Mouse (Mus musculus) spleen, postnatal 14 days (tissue): ENCODE measurements around the gene Mad1l1.

ENCODE experiments used
- DNase-seq, 2 experiments: peaks; one replicate each; pipeline ENCODE4 v3.0.0; 2021 to 2022; ENCODE audit warnings: low spot score in 2 of 2

The Mad1l1 gene

DNA sequence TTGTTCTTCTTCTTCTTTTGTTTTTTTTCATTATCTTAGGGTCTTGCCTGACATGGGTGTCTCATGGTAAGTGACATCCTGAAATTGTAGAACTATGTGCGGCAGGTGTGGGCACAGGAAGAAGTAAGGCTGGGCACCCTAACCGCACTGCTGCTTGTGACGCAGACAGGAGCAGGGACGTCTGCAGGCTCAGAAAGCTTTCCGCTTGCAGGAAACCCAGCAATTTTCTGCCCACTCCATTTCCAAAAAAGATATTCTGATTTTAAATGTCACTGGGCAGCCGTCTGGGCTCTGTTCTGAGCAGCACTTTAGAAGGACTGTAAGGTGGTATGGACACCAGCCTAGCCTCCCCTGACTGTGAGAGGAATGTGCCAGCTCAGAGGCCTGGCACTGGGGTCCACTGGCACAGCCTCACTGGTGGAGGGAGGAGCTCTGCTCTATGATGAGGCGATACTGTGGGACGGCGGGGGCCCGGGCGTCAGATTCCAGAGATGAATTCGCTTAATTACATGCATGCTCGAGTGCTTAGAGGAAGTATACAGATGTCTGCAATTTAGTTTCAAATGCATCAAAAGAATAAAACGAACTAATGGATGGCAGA is 219.8 kb downstream of the Mad1l1 start:
- no peak for DNase-seq

DNA sequence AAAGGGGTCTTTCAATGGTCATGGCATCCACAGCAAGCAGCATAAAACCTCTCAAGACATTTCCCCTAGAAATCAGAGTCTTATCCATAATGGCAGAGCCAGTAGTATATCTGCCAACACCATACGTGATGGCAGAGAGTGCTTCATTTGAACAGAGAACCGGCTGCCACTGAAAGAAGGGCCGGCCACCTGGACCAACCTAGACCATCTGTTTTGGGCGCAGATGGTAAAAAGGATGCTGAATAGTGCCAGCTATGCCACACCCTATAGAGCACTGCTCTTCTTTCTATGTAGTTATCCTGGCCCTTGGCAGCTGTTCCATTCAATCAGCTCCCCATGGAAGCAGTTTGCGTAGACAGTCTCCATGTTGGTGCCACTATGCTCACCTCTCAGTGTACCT is 222.6 kb downstream of the Mad1l1 start:
- DNase-seq, result no peak

DNA sequence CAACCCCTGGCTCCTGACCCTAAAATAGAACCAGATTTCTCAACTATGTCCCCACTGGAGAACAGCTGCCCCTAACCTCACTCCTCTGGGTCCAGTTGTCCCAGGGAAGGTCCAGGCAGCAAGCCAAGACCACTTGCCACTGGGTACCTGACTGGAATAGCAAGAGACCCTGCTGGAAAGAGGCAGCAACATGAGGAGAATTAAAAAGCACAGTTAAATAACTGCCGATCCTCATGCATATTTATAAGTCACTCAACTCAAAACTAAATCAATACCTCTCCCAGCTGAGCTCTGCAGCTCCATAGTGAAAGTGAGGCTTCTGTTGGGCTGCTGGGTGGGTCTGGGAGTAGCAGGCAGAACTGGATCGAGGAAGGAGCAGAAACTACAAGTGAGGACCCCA is 226.1 kb downstream of the Mad1l1 start:
- DNase-seq, result no peak

DNA sequence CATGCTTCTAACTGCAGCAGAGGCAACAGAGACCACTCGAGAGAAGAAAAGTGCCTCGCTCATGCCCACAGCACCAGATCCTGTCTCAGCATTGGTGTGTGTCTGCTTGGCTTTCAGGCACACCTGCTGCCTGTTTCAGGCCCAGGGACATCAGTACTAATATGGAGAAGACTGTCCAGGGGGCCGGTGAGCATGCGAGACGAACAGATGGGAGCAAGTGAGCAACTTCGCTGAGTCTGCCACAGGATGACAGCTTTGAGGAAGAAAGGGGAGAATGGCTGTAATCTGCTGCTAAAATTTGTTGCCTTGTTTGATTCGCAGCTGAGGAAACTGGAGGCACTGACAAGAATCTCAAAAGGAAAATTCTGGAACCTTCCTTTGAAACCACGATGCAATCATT is 227.9 kb downstream of the Mad1l1 start:
- no peak for DNase-seq

DNA sequence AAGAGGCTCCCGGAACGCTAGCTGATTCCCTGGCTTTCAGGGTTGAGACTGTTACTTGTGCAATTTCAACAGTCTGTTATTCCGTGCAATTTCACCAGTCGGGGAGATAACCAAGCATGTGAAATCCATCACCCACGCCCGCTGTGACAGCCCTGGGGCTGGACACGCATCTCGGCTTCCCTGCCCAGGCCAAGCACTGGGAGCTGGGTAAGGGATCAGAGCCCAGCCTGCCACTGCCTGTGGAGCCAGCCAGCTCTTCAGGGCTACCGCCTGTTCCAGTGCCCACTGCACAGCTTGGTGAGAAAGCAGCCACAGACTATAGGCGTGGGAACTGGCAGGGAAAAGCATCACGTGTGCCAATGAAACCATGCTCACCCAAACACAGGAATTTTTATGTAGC is 229.8 kb downstream of the Mad1l1 start:
- no peak for DNase-seq

DNA sequence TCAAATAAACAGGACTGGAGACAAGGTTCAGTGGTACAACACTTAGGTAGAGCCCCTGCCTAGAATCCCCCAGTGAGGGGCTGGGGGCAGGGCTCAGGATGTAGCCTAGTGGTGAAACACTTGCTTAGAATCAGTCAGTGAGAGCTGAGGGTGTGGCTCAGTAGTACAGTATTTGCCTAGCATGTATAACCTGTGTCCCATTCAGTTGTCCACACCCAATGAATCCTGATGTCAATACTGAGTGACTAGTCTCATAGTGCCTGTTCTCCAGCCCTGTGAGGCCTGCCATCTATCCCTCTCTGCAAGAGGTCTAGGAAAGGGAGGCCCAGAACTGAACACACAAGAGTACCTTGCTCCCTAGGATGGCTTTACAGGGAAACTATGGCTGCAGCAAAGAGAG is 232.1 kb downstream of the Mad1l1 start:
- DNase-seq, result no peak

DNA sequence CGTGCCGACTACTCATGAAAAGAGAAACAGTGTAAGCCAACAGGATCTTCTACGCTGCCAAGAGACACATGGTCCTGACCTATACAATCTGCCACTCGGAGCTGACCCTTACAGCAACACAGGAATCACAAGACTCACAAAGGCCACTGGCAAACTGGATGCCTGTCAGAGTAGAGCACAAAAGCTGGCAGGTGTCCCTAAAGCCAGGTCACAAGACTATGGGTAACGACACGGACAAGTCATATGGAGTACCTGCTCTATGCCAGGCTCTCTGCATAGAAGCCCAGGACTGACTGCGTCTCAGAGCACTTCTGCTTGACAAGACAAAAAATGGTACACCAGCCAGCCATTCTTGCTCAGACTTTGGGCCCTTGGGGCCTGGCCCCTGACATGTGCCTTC is 234.1 kb downstream of the Mad1l1 start:
- no peak for DNase-seq

DNA sequence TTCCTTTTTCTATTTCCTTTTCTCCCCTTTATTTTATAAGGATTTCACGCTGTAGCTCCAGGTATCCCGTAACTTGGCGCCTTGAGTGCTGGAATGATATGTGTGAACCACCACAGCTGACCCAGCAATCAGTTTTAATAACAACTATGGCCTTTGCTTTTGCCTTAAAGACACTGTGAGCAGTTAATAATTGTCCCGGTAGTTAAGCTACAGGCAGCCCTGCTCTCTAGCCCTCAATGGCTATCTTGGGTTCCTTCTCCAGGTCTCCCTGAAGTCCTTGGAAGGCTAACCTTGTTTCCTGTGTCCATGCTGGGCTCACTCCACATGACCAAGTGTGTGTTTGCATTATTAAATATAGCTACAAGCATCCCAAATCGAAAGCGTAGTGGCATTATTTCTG is 237.0 kb downstream of the Mad1l1 start:
- DNase-seq, result no peak

DNA sequence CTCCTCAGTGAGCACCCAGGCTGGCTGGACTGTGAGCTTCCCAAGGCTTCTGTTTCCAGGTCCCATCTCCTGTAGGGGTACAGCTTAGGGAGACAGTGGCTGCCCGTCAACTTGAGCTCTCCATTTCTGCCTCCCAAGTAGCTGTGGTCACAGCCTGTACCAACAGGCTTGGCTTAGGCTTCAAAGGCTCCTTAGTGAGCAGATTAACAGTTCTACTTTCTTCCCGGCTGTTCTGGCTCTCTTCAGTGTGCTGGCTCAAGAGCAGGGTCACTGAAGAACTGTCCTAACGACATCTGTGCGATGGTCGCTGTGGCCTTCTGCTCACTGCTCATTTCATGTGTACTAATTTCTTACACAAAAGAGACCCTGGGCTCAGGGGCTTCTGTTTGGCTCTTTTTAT is 237.4 kb downstream of the Mad1l1 start:
- no peak for DNase-seq

DNA sequence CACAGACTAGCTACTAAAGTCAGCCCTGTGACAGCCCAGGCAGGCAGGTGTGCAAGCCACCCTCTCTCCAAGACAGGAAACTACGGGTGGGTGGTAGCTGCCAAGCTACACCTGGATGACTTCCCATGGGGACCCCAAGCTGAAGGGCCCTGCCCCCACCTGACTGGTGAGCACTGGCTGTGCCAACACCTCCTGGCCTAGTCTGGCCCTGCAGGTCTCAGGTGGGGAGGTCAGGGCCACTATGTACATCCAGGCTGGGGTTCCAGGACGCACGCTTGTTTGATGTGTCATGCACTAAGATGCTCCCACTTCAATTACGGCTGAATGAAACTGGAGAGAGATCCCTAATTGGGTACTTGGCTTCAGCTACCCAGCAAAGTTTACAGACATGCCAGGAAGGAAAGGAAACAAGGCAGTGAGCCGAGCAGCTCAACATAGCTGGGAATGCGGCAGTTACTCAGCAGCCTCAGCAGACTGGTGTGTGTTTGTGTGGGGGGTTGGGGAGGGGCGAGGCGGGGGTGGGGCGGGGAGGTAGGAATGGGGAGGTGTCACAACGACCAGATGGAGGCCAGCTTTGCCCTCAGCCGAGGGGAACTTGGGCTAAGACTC is 239.0 kb downstream of the Mad1l1 start:
- no peak for DNase-seq

DNA sequence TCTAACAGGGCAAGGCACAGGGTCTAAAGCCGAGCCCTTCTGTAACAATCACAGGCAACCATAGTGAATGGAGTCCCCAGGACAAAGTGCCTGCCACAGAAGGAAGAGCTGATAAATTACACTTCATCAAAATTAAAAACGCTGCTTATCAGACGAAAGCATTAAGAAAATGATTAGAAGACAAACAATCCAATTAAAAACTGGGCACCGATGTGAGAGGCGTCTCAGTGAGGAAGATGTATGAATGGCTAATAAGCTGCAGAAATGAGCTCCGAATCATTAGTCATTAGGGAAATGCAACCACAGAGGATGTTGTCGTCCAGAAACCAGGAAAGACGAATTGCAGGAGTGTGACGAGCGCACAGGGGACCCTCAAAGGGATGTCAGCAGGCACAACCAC is 240.3 kb downstream of the Mad1l1 start:
- no peak for DNase-seq

DNA sequence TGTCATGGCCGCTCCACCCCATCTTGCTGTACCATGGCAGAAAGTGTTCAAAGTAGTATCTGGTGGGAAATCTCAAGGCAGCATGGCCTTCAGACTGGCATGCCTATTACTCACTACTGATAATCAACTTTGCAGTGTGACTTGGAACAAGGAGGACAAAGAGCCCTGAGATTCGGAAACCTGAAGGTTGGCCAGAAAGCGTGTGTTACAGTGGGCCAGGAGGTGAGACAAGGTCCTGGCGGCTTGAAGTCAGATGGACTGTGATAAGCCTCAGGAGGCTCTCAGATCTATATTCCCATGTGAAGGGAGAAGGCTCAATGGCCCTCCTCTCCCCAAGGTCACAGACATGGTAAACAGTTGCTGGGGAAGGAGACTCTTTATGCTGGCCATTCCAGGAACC is 241.8 kb downstream of the Mad1l1 start:
- no peak for DNase-seq

DNA sequence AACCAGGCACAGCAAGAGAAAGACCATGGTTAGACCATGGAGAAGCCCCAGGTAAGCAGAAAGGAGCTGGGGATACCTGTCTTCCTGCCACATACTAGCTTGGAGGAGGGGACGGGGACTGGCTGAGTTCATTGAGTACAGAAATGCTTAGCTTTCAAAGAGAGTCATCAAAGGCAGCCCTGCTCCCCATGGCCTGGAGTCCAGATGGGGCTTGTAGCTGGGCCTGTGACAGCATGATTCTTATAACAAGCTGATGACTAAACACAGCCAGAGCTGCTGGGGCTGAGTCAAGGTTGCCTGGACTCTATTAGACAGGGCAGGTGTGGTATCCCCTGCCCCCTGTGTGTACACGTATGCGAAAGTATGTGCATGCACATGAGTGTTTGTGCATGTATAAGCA is 242.9 kb downstream of the Mad1l1 start:
- no peak for DNase-seq

DNA sequence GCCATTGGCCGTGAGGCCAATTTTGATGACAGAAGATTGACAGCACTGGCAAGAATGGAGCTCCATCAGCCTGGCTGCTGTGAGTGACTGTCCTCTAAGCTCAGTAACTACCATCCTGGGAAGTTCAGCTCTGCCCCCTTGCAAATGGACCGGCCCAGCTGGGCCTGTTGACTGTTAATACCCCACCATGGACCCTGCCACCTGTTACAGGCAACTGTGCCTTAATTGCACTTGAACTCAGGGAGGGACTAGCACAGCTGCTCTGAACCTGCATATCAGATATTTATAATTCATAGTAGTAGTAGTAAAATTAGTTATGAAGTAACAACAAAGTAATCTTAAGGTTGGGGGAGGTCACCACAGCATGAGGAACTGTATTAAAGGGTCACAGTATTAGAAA is 244.9 kb downstream of the Mad1l1 start:
- DNase-seq, result no peak

DNA sequence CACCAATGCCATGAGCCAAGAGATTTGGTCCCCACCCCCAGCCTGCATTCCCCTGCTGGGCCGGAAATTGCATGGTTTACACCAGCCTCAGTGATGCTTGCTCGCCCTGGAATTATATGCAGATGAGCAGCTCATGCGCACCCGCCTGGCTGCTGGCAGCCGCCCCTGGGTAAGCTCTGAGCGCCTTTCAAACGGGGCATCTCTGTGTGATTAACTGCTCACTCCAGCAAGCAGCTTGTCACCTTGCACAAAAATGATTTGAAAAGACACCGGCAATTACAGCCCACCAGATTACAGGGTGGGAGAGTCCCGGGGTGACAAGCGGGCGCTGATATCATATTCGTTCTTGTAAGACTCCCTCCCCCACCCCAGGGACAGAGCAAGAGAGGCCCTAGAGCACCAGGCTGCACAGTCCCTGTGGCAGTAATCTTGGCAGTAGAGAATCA is 247.7 kb downstream of the Mad1l1 start:
- DNase-seq, result no peak

DNA sequence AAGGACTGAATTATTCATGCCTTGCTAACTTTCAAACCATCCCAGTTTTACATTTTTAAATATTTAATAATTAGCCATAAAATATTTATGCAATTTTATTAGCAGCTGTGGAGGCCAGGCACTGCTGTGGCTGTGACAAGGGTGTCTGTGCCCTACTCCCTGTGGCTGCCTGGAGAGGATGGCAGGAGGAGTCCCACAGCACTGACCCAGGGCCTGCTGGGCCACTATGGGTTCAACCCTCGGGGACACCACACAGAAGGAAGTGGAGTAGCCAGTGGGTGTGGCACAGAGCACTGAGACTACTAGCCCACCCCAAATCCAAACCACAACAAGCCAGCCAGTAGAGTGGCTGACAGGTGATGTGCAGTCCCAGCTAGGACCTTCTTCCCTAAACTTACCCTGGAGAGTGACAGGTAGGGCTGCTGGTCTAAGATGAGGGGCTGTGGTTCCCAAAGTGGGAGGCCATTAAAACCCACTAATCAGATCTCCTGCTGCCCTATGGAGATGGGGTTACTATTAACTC is 248.1 kb downstream of the Mad1l1 start:
- DNase-seq, result no peak

DNA sequence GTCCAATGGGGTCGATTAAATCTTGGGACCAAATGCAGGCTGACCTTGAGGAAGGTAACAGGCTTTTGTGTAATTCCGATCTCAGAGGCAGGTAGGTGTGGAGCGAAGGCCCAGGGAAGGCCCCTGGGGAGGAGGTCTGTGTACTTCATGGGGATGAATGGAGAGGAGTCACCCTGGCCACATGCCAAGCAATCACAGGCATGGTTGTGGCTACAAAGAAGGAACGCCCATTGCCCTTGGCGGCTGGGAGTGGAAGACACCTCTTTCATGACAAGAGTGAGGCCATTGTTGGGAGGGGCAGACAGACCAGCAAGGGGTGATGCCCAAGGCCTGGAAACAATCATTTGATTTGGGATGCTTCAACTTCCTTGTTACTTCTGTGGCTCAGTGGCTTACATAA is 252.8 kb downstream of the Mad1l1 start:
- DNase-seq, result no peak

DNA sequence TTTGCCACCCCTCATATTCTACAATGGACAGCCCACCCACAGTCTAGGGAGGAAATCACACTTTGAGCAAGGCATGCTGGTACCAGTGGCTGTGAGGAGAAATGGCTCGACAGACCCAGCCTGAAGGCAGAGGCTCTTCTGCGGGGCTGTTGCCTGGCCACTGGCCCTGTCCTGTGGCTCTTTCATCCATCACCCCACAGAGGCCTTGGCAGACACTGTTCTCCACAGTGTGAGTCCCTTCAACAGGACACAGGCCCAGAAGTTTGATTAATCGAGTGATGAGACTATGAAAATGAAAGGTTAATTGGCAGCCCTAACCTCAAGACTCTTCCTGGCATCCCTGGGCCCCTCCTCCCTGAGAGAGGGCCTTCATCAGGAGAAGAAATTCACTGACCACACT is 253.3 kb downstream of the Mad1l1 start:
- DNase-seq, result no peak

DNA sequence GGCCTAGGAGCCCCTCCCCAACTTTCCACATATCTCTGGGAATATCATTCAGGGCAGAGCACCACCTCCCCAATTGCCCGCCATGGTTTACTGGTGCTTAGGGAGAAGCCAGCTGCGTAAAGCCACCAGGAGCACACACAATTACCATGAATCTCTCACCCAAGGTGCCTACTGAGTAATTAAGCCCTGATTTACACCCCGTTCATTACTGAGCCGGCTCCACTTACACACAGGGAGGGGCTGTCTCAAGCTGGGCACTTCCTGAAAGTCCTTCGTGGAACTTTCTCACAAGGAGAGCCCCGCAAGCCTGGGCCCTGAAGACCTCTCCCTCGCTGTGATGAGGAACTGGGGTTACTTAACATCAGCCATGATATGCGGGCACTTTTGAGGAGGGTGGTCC is 254.6 kb downstream of the Mad1l1 start:
- DNase-seq, result no peak

DNA sequence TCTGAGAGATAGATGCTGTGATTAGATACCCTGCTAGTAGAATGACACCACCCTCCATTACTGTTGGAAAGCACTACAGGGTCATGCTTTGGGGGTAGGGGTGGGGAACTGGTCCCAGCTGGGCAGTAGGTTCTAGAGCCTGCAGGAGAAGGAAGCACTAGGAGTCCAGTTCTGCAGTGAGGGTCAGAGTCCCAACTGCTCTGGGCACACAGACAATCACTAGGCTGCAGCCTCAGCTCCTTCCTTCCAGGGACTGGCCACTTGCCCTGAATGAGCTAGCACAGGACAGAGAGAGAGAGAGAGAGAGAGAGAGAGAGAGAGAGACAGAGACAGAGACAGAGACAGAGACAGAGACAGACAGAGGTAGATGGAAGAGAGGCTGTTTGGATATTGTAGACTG is 255.1 kb downstream of the Mad1l1 start:
- DNase-seq, result no peak

DNA sequence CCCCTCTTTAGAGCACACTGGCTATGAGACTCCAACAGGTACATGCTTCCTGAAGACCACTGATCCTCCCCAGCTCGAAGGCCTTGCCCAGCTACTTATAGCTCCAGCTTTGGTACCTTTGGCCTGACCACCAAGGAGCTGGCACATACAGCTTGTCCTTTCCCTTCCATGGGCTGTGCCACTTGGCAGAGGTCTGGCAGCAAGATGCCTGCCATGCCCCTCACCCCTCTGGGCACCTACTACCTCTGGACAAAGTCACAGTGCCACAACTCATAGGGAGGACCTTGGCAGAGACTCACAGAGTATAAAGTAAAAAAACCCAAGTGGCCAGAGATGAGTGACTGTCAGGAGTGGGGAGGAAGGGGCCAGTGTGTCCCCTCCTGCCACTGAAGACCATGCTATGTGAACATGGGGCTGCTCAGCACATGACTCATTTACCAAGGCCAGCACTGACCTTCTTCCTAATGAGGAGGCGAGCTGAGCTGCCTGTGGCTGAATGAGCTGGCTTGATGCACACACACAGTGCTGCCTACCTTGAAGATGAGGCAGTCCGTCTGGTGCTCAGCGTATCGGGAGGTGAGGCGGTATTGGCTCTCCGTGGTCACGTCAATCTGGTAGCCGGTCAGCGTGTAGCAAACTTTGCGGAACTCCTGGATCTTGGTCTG is 255.9 kb downstream of the Mad1l1 start:
- no peak for DNase-seq

DNA sequence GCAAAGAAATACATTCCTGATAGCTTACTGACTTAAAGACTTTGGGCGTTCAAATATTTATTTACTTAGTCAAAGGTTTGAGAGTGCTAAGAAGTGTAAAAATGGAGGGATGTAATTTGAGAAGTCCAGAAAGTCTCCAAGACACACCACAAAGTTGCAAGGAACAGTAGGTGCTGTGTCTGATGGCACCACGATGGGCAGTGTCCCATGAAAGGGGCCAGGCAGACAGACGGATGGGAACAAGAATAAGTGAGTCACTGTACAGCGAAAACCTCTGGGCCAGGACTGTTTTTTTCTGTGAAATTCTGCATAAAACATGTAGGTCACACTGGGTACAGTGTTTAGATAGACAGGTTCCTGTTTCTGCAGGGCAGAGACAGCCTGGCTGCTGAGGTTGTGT is 256.8 kb downstream of the Mad1l1 start:
- no peak for DNase-seq

DNA sequence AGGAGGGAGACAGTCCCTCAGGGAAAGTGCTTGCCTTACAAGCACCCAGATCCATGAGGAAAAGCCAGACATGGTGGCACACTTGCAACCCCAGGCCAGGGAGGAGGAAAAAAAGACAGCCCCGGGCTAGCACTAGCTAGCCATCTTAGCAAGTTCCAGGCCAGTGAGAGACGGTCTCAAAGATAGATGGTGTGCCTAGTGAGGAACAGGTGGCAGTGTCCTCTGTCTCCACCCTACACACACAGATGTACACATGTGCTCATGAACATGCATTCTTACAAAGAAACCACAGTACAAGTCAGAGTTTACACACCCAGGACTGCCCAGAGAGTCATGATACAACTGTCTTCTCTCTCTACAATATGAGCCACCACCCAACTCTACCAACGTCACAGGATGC is 258.5 kb downstream of the Mad1l1 start:
- no peak for DNase-seq
